Mouse (Mus musculus): ENCODE data around the gene Abo. TPM values are rescaled to one million over a fixed set of nuclear protein-coding genes. Genes with fewer than 3 reads are reported as not detected.

Gene Abo
- not detected in 2 replicates for total RNA-seq (2014; rRNA removed)
- polyA plus RNA-seq (2015; fragmentation: Nextera tagmentation; extraction: Ambion mirVana), result not detected in 2 replicates

DNA sequence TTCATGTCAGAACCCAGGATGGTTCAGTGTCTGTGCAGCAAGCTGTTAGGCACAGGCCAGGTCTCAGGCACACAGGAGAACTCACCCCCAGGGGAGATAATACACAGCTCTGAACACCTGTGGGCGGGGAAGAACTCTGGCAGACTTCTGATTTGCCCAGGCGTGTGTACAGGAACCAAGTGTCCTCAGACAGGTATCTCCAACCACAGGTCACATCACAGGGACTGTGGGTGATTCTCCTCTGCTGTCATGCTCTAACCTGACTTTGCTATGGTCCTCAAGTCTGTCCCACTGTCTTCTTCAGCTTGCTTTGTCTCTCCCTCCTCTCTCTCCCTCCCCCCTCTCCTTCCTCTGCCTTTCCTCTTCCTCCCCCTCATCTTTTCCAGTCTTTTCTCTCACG is at the start of gene Abo:
Gene Abo, minus strand, starts transcription at position 101 of the 400 bp plus-strand sequence.
- TF ChIP-seq CTCF (IDR thresholded peaks at IDR 0.05), result no peak
- Histone ChIP-seq H3K9ac (replicated peaks; ENCODE audit: low read length, poor library complexity, severe bottlenecking) (no peak within 1 kb of the TSS), H3K4me2 (ENCODE audit: low read depth, low read length, poor library complexity, severe bottlenecking) (no peak within 1 kb of the TSS), H3K27me3 (ENCODE audit: insufficient read depth, low read length) (no peaks in the 10 kb centered on the region), H3K27ac (ENCODE audit: low read depth, low read length) (no peak within 1 kb of the TSS), H3K4me1 (ENCODE audit: insufficient read depth, low read length) (no peaks in the 10 kb centered on the region), H3K9me3 (ENCODE audit: low read length) (no peaks in the 10 kb centered on the region), H3K4me3 (ENCODE audit: low read depth, low read length) (no peak within 1 kb of the TSS), H3K36me3 (ENCODE audit: insufficient read depth, low read length) (no peaks in the 10 kb centered on the region)
- ATAC-seq (ENCODE audit: low FRiP score) (no peak), DNase-seq (ENCODE audit: low spot score) (no peak)
- WGBS, result 74% methylated on average over 3 of the region's 3 CpGs

DNA sequence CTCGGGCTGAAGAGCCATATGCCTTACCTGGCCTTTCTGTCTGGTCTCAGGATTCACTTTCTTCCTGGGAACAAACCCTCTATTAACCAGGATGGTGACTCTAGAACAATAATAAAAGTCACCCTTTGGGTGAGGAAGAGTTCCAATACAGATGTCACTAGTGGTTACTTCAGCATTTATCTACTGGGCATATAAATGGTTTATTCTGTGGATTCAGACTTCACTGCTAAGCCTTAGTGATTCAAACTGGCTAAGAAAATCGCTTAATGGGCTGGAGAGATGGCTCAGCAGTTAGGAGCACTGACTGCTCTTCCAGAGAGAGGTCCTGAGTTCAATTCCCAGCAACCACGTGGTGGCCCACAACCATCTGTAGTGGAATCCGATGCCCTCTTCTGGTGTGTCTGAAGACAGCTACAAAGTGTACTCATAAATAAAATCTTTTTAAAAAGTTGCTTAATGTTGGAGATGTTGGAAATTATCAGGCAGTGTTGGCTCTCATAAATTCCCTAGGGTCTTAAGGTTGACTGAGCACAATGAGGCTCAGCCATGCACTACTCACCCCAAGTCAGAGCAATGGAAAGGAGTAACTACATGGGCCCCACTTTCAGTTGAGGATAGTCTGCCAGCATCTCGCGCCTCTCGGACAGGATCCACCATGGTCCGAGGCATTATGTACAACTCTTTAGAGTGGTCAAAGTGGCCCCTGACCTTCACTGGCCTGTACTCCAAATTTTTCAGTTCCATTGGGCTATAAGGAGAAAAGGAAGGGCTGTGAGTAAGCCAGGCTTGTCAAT is 49.6 kb upstream of the Abo start:
- ATAC-seq (ENCODE audit: low FRiP score) (no peak), DNase-seq (ENCODE audit: low spot score) (no peak)
- Histone ChIP-seq H3K4me1 (ENCODE audit: insufficient read depth, low read length) (peaks cover 27% of the 10 kb centered on the region), H3K27ac (ENCODE audit: low read depth, low read length) (no peak overlapping the region), H3K9ac (replicated peaks; ENCODE audit: low read length, poor library complexity, severe bottlenecking) (no peak overlapping the region), H3K27me3 (ENCODE audit: insufficient read depth, low read length) (no peaks in the 10 kb centered on the region), H3K36me3 (ENCODE audit: insufficient read depth, low read length) (peaks cover 34% of the 10 kb centered on the region), H3K4me2 (ENCODE audit: low read depth, low read length, poor library complexity, severe bottlenecking) (no peak overlapping the region), H3K4me3 (ENCODE audit: low read depth, low read length) (no peak overlapping the region), H3K9me3 (ENCODE audit: low read length) (no peaks in the 10 kb centered on the region)
- WGBS, result 66% methylated on average over 8 of the region's 8 CpGs
- TF ChIP-seq CTCF (IDR thresholded peaks at IDR 0.05), result peak; percentile 22; the same call in 1 of the 2 replicates

DNA sequence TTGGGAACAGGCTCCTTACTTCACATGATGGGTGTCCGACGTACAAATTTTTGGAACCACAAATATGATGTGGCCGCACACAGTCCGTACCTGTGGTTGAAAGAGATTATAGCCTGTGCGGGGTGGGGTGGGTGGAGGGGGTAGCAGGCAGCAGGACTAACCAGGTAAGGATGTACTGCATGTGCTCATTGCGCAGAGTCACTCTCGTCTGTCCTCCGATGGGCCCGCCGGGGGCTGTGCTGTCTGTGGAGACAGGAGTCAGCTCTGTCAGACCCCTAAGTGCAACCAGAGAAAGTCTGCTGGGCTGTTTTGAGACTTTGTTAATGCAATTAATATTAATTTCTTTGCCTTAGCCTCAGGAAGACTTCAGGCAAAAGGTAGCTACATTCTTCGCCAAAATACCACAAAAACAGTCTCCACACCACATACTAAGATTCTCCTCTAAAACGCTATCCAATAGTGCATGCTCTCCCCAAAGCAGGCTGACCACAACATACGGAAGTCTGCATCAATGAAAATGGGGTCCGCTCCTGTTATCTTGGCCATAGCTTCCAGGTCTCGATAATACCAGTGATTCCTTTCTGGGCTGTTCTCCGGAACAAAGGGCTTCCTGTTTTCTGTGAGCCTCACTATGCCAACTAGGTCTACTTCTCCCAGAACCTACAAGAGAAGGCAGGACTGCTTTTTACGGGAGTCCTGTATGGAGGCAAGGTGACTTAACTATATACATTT is 48.8 kb upstream of the Abo start:
- WGBS, result 86% methylated on average over 17 of the region's 17 CpGs
- H3K4me1 ChIP-seq (ENCODE audit: insufficient read depth, low read length), result peaks cover 34% of the 10 kb centered on the region
- no peaks in the 10 kb centered on the region for H3K9me3 ChIP-seq (ENCODE audit: low read length)
- no peak for TF ChIP-seq CTCF (IDR thresholded peaks at IDR 0.05)
- H3K36me3 ChIP-seq (ENCODE audit: insufficient read depth, low read length), result peaks cover 28% of the 10 kb centered on the region
- no peaks in the 10 kb centered on the region for H3K27me3 ChIP-seq (ENCODE audit: insufficient read depth, low read length)
- DNase-seq (ENCODE audit: low spot score) (no peak), ATAC-seq (ENCODE audit: low FRiP score) (no peak)
- H3K9ac ChIP-seq (replicated peaks; ENCODE audit: low read length, poor library complexity, severe bottlenecking), result no peak overlapping the region
- H3K4me2 ChIP-seq (ENCODE audit: low read depth, low read length, poor library complexity, severe bottlenecking), result no peak overlapping the region
- H3K27ac ChIP-seq (ENCODE audit: low read depth, low read length), result no peak overlapping the region
- no peak overlapping the region for H3K4me3 ChIP-seq (ENCODE audit: low read depth, low read length)

DNA sequence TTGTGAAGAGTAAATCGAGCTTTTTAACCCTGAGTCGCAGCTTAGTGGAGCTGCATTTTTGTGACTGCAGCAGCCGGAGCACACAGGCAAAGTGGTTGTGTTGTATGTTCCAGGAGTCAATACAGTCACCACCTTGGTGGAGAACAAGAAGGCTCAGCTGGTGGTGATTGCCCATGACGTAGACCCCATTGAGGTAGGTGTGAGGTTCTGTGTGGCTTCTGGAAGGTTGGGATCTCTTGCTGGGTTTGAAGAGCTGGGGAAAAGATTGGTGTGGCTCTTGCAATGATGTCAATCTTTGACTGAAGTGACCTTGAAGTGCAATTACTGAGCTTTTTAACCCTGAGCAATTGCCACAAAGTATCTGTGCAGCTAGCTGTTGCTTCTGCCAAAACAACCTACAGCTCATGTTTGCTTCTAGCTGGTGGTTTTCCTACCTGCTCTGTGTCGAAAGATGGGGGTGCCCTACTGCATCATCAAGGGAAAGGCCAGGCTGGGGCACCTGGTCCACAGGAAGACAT is 47.5 kb upstream of the Abo start:
- 74% methylated on average over 5 of the region's 5 CpGs for WGBS

DNA sequence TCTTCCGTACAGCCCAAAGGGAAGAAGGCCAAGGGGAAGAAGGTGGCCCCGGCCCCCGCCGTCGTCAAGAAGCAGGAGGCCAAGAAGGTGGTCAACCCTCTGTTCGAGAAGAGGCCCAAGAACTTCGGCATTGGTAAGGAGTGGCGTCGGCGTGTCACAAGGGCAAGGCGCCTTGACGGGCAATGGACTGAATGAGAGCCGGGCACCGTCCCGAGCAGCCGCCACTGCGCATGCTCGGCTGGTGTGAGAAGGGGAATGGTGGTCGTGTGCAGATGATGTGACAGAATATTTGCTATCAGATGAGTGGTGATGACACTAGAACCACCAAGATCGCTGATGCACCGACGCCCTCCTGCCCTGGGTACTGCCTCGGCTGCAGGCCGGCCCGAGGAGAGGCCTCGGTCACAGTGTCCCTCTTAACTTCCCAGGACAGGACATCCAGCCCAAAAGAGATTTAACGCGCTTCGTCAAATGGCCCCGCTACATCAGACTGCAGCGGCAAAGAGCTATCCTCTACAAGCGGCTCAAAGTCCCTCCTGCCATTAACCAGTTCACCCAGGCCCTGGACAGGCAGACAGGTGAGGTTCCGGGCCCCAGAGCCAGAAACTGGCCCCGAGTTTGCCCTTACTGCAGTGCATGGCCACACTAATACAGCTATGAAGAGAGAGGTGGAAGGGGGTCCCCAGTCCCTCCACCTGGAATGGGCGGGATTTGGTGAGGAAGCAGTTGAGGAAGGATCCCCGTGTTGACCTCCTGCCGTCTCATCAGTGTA is 46.4 kb upstream of the Abo start:
- H3K9me3 ChIP-seq (ENCODE audit: low read length), result no peaks in the 10 kb centered on the region
- peak overlapping the region; percentile 94 for H3K9ac ChIP-seq (replicated peaks; ENCODE audit: low read length, poor library complexity, severe bottlenecking)

More for the DNA sequence above, 47.5 kb upstream of the Abo start:
- H3K36me3 ChIP-seq (ENCODE audit: insufficient read depth, low read length), result peaks cover 29% of the 10 kb centered on the region
- peaks cover 26% of the 10 kb centered on the region for H3K4me1 ChIP-seq (ENCODE audit: insufficient read depth, low read length)
- peak overlapping the region; percentile 83; the same call in 1 of the 2 replicates for H3K4me3 ChIP-seq (ENCODE audit: low read depth, low read length)
- H3K9me3 ChIP-seq (ENCODE audit: low read length), result no peaks in the 10 kb centered on the region
- peak overlapping the region; percentile 96; the same call in 1 of the 2 replicates for H3K4me2 ChIP-seq (ENCODE audit: low read depth, low read length, poor library complexity, severe bottlenecking)
- no peaks in the 10 kb centered on the region for H3K27me3 ChIP-seq (ENCODE audit: insufficient read depth, low read length)
- DNase-seq (ENCODE audit: low spot score), result no peak
- TF ChIP-seq CTCF (IDR thresholded peaks at IDR 0.05), result no peak
- no peak overlapping the region for H3K27ac ChIP-seq (ENCODE audit: low read depth, low read length)
- ATAC-seq (ENCODE audit: low FRiP score), result no peak
- H3K9ac ChIP-seq (replicated peaks; ENCODE audit: low read length, poor library complexity, severe bottlenecking), result 0 out of 2 replicates have a peak overlapping the region, but pooled peaks have one; percentile 94

More for the DNA sequence above, 46.4 kb upstream of the Abo start:
- Histone ChIP-seq H3K4me1 (ENCODE audit: insufficient read depth, low read length) (peaks cover 22% of the 10 kb centered on the region), H3K27me3 (ENCODE audit: insufficient read depth, low read length) (no peaks in the 10 kb centered on the region), H3K27ac (ENCODE audit: low read depth, low read length) (peak overlapping the region; percentile 94), H3K36me3 (ENCODE audit: insufficient read depth, low read length) (peaks cover 37% of the 10 kb centered on the region), H3K4me3 (ENCODE audit: low read depth, low read length) (peak overlapping the region; percentile 83), H3K4me2 (ENCODE audit: low read depth, low read length, poor library complexity, severe bottlenecking) (peak overlapping the region; percentile 96)
- peak; percentile 85 for DNase-seq (ENCODE audit: low spot score)
- peak; percentile 76 for ATAC-seq (ENCODE audit: low FRiP score)
- TF ChIP-seq CTCF (IDR thresholded peaks at IDR 0.05), result no peak
- WGBS, result under 1% methylated on average over 33 of the region's 37 CpGs

Measured in midbrain, postnatal 0 days (tissue).